Mouse (Mus musculus) stomach, postnatal 0 days (tissue): Measurements from ENCODE around the gene Gm10800. TPM values are rescaled to one million over a fixed set of nuclear protein-coding genes. Genes with fewer than 3 reads are reported as not detected.
"Not testable (repeated sequence)": the region's sequence is repeated elsewhere in the genome, so short reads cannot be mapped to it uniquely, and the experiment has no call there.

Experiments
- ATAC-seq: fragments of 200-750 bp; cut with Nextera tagmentation; 2 replicates; pipeline ENCODE4 v1.8.0; 2017; ENCODE audit not compliant: low FRiP score, low TSS enrichment
- DNase-seq: peaks from one replicate; pipeline ENCODE4 v3.0.0-alpha.2; 2016; ENCODE audit warnings: low spot score
- H3K27ac ChIP-seq: fragments of 300-500 bp; sonication (generic); replicated peaks from 2 replicates; pipeline ENCODE4 v1.5.1; 2014; ENCODE audit warnings: mild to moderate bottlenecking, control low read depth
- H3K27me3 ChIP-seq: fragments of 300-500 bp; sonication (generic); 2 replicates; pipeline ENCODE4 v1.6.1; 2014; ENCODE audit warnings: low read length; ENCODE audit not compliant: control insufficient read depth, insufficient read depth
- H3K36me3 ChIP-seq: fragments of 300-500 bp; sonication (generic); 2 replicates; pipeline ENCODE4 v1.6.1; 2014; ENCODE audit warnings: low read length, mixed read lengths; ENCODE audit not compliant: control insufficient read depth, insufficient read depth
- H3K4me1 ChIP-seq: fragments of 300-500 bp; sonication (generic); replicated peaks from 2 replicates; pipeline ENCODE4 v1.6.1; 2014; ENCODE audit warnings: antibody characterized with exemption; ENCODE audit not compliant: control insufficient read depth, insufficient read depth
- H3K4me2 ChIP-seq: fragments of 300-500 bp; sonication (generic); replicated peaks from 2 replicates; pipeline ENCODE4 v1.6.1; 2014; ENCODE audit warnings: low read depth, mild to moderate bottlenecking, control low read depth, moderate library complexity
- H3K4me3 ChIP-seq: fragments of 300-500 bp; sonication (generic); 2 replicates; pipeline ENCODE4 v1.5.1; 2014; ENCODE audit warnings: low read depth, low read length, control low read depth
- H3K9ac ChIP-seq: fragments of 300-500 bp; sonication (generic); 2 replicates; pipeline ENCODE4 v1.6.1; 2014; ENCODE audit warnings: mild to moderate bottlenecking, low read length, control low read depth, mixed read lengths
- H3K9me3 ChIP-seq: fragments of 300-500 bp; sonication (generic); 2 replicates; pipeline ENCODE4 v1.6.1; 2016; ENCODE audit warnings: low read length; ENCODE audit not compliant: control insufficient read depth
- CTCF ChIP-seq: IDR thresholded peaks from 2 replicates; pipeline ENCODE4 v1.5.1; 2016; ENCODE audit warnings: antibody characterized with exemption, low read depth, mild to moderate bottlenecking, moderate library complexity
- EP300 ChIP-seq: optimal IDR thresholded peaks from 2 replicates; pipeline ENCODE3; 2016; ENCODE audit warnings: antibody characterized with exemption
- WGBS: fragments of 180-500 bp; shearing (Covaris S2); extraction: QIAGEN DNeasy Blood & Tissue Kit; methylation state at CpG from one replicate; pipeline ENCODE4 v1.1.7; 2014; 5-methylcytosine and 5-hydroxymethylcytosine counted together
- polyA plus RNA-seq: library from polyadenylated mRNA; unstranded; fragments of >200 nt; fragmentation: Nextera tagmentation; extraction: Ambion mirVana; gene quantifications from 2 replicates; pipeline ENCODE4 v1.2.1, GENCODE M21; 2015

Gene Gm10800
- polyA plus RNA-seq: 9.0 and 1,197 TPM in 2 replicates

- not testable (repeated sequence) for H3K27me3 ChIP-seq, H3K9me3 ChIP-seq, H3K9ac ChIP-seq, H3K36me3 ChIP-seq, H3K4me3 ChIP-seq, H3K27ac ChIP-seq, DNase-seq, H3K4me2 ChIP-seq, H3K4me1 ChIP-seq, ATAC-seq
- WGBS: 84% methylated on average over 4 of the region's 4 CpGs
These were observed at the start of gene Gm10800 for GRCm38 (mm10) chr2:98667201-98667600. Gm10800 (minus strand) TSS chr2:98667301.

DNA sequence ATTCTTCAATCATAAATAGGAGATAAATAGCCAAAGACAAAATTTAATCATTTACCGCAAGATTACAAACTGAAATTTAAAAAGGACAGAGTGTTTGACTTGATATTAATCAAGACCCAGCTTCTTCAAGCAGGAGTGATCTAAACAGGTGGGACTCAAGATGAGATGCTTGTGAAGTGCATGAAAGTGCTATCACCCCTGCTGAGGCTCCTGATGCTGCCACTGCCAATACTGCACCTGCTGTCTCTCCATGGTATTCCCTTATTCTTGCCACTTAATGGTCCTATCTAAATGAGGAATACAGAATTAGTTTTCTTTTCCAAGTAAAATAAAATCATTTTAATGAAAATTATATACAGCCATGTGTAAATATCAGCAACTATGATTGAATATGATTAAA lies 30.4 kb upstream of the Gm10800 start:
- Histone ChIP-seq H3K9ac (no peak overlapping the region), H3K4me1 (no peaks in the 10 kb centered on the region), H3K4me3 (no peak overlapping the region), H3K27ac (no peak overlapping the region), H3K27me3 (no peaks in the 10 kb centered on the region), H3K9me3 (no peaks in the 10 kb centered on the region), H3K36me3 (no peaks in the 10 kb centered on the region), H3K4me2 (no peak overlapping the region)
- no peak for ATAC-seq
- DNase-seq: no peak
- TF ChIP-seq CTCF (no peak), EP300 (no peak)
- 98% methylated on average over 1 of the region's 1 CpGs for WGBS

DNA sequence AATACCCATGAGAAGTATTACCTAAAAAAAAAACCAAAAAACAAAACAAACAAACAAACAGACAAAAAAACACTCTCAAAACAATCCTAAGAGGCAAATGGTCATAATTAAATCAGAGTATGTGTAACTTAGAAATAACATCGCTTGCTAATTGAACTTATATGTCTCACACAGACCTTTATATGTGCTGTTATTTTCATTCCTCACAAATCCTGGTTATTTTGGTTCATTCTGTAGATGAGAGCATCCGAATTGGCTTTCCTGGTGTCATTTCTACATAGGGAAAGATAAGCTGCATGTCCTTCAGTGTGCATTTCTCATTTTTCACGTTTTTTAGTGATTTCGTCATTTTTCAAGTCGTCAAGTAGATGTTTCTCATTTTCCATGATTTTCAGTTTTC lies 5.2 kb downstream of the Gm10800 start, which contains the start of gene Gm10801:
Gm10801 (plus strand) TSS at position 301 of the 400 bp plus-strand sequence.
- 70% methylated on average over 4 of the region's 5 CpGs for WGBS
- not testable (repeated sequence) for H3K4me2 ChIP-seq, H3K9me3 ChIP-seq, H3K9ac ChIP-seq, H3K4me1 ChIP-seq, H3K4me3 ChIP-seq, H3K27ac ChIP-seq, H3K27me3 ChIP-seq, ATAC-seq, H3K36me3 ChIP-seq, DNase-seq

Other genes starting within 250 kb of the Gm10800 start
- gene Gm10801, start 5.1 kb downstream of the Gm10800 start, polyA plus RNA-seq: 1.8 and 272 TPM in 2 replicates